Mouse (Mus musculus): ENCODE data around the gene Slc50a1. TPM values are rescaled to one million over a fixed set of nuclear protein-coding genes. Genes with fewer than 3 reads are reported as not detected.
A peak's percentile ranks its signal among the peaks of the same experiment; 100 is the strongest.

The Slc50a1 gene
- 55.1 and 64.1 TPM in 2 replicates for polyA plus RNA-seq (2014; fragmentation: Nextera tagmentation; extraction: Ambion mirVana)

DNA sequence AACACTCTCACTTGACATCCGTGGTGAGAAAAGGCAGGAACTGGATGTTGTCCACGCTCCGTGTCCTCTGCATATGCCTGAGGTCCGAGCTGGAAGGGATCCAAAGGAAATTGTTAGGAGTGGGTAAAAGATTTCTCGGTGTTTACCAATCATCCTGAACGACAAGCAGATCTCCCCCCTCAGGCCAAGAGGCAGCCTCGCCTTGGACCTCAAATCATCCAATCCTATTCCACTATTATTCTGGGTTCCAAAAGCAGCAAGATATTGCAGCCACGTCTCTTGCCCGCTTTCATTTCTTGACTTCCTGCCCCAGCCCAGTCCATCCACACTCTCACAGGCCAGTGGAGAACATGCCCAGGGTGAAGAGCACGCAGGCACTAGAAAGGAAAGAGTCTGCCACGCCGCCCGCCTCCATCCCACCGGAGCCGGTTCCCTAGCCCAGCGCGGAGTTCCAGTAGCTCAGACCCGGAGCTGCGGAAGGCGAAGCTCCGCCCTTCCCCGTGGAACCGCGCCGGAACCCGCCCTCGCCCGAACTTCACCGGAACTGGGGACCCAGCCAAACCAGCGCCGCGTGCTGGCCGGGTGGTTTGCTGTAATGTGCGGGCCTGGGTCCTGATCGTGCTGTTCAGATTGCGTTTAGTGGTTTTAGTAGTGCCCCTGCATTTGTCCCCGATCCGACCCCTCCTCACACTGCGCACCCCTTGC is at the start of gene Slc50a1:
TSS of gene Slc50a1 (minus strand) at position 520 of the 705 bp plus-strand sequence.
- H3K36me3 ChIP-seq (ENCODE audit: control insufficient read depth, insufficient read depth, low read length), result peaks cover 28% of the 10 kb centered on the region
- peak within 1 kb of the TSS; percentile 86 for H3K27ac ChIP-seq (ENCODE audit: low read depth, low read length)
- 3% methylated on average over 39 of the region's 39 CpGs for WGBS
- peak; percentile 58 for ATAC-seq (ENCODE audit: low FRiP score, low TSS enrichment)
- peak within 1 kb of the TSS; percentile 53 for H3K4me3 ChIP-seq (ENCODE audit: low read length)
- H3K9ac ChIP-seq (ENCODE audit: low read depth, low read length), result peak within 1 kb of the TSS; percentile 76
- H3K4me2 ChIP-seq (replicated peaks; ENCODE audit: low read depth, low read length), result peak within 1 kb of the TSS; percentile 78
- H3K4me1 ChIP-seq (ENCODE audit: control insufficient read depth, insufficient read depth, low read length), result peaks cover 30% of the 10 kb centered on the region
- H3K9me3 ChIP-seq (ENCODE audit: control insufficient read depth, low read length), result no peaks in the 10 kb centered on the region
- no peaks in the 10 kb centered on the region for H3K27me3 ChIP-seq (ENCODE audit: control insufficient read depth, insufficient read depth, low read length)

DNA sequence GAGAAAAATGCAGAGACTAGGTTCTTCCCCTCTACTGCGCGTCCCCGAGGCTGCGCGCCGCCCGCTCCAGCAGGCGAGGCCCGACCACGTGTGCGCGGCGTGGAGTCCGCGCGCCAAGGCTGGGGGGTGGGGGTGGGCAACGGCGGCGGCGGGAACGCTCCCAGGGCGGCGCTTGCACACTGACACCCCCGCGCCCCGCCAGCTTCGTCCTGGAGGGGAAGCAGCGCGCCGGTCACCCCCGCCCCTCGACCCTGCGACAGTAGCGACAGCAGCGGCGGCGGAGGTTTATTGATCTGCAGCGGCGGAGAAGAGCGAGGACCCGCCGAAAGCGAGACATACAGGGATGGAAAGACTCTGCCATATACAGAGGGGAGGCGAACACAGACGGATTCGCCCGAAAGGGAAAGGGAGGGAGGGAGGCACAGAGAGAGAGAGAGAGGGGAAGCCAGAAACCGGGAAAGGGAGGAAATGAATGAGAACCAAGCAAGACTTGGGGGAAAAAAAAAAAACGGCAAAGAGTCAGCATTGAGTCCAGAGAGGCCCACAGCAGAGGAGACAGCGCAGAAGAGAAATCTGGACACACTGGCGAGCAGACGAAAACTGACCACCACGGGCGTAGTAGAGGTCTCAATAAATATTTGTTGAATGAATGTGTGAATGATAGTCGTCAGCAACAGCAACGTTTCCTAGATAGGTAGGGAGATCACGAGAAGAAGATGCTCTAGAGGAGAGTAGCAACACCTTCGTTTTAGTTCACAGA is 49.4 kb upstream of the Slc50a1 start:
- ATAC-seq (ENCODE audit: low FRiP score, low TSS enrichment), result no peak
- Histone ChIP-seq H3K36me3 (ENCODE audit: control insufficient read depth, insufficient read depth, low read length) (no peaks in the 10 kb centered on the region), H3K4me2 (replicated peaks; ENCODE audit: low read depth, low read length) (peak overlapping the region; percentile 97), H3K9ac (ENCODE audit: low read depth, low read length) (peak overlapping the region; percentile 51), H3K4me1 (ENCODE audit: control insufficient read depth, insufficient read depth, low read length) (peaks cover 61% of the 10 kb centered on the region), H3K27me3 (ENCODE audit: control insufficient read depth, insufficient read depth, low read length) (peaks cover 35% of the 10 kb centered on the region), H3K27ac (ENCODE audit: low read depth, low read length) (no peak overlapping the region), H3K9me3 (ENCODE audit: control insufficient read depth, low read length) (no peaks in the 10 kb centered on the region), H3K4me3 (ENCODE audit: low read length) (peak overlapping the region; percentile 64)
- 2% methylated on average over 54 of the region's 58 CpGs for WGBS

DNA sequence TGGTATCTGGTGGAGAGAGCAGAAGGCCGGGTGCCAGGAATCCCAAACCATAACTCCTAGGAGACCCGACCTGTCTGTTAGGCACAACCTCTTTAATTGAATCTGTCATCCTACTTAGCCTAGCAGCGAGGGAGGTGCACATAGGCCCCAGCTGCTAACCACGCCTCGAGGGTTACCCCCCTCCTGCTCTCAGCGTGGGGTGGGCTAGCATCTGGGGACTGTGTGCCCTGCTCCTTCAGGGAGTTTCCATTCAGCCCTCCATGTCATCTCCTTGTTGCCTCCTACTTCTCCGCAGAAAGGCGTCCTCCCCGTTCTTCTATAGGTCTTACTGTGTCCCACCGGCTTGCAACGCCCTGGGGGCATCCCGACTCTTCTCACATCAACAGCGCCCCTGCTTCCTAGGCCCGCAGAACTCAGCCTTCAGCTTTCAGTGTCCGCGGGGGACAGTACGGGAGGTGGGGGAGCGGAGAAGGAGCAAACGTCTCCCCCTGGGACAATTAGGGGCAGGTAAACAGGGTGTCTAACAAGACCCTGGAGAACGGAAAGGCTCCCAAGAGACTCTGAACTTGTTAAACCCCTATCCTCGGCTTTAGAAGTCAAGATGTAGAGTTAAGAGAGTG is 48.7 kb upstream of the Slc50a1 start:
- Histone ChIP-seq H3K4me3 (ENCODE audit: low read length) (peak overlapping the region; percentile 64), H3K36me3 (ENCODE audit: control insufficient read depth, insufficient read depth, low read length) (no peaks in the 10 kb centered on the region), H3K4me1 (ENCODE audit: control insufficient read depth, insufficient read depth, low read length) (peaks cover 62% of the 10 kb centered on the region), H3K27ac (ENCODE audit: low read depth, low read length) (no peak overlapping the region), H3K27me3 (ENCODE audit: control insufficient read depth, insufficient read depth, low read length) (peaks cover 35% of the 10 kb centered on the region), H3K4me2 (replicated peaks; ENCODE audit: low read depth, low read length) (peak overlapping the region; percentile 97), H3K9me3 (ENCODE audit: control insufficient read depth, low read length) (no peaks in the 10 kb centered on the region), H3K9ac (ENCODE audit: low read depth, low read length) (peak overlapping the region; percentile 51)
- ATAC-seq (ENCODE audit: low FRiP score, low TSS enrichment), result no peak
- WGBS, result 17% methylated on average over 21 of the region's 21 CpGs

DNA sequence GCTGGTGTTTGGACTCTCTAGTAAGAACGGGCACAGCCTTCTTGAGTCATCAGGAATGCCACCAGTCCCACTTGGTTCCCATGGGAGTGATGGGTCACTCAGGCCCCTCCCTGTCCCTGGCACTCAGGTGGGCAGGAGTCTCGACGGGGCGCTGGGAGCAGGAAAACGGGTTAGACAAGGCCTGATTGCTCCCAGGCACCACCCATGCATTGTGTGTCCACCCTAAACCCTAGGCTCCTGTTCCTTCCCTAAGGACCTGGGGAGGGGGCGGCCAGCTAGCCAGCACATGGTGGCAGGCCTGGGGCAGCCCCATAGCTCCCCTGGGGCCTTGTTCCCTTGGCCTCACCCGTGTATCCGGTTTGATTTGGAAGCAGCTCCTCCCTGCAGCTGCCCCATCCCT is 47.9 kb upstream of the Slc50a1 start:
- no peak overlapping the region for H3K9ac ChIP-seq (ENCODE audit: low read depth, low read length)
- no peak overlapping the region for H3K27ac ChIP-seq (ENCODE audit: low read depth, low read length)

DNA sequence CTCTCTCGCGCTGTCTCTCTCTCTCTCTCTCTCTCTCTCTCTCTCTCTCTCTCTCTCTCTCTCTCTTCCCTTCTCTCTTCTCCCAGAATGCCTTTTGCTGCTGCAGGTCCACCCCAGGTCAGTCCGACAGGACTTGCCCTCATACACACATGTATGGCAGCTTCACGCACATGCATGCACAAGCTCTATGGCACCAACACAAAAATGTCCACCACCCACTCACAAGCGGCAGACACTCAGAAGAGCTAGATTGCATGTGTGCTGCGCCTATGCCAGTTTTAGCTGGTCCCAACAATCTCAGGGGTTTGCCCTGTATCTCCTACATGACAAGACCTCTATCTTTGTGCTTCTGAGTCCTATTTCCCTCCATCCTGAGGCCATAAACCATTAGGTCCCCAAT is 46.9 kb upstream of the Slc50a1 start:
- H3K9me3 ChIP-seq (ENCODE audit: control insufficient read depth, low read length), result no peaks in the 10 kb centered on the region
- no peaks in the 10 kb centered on the region for H3K36me3 ChIP-seq (ENCODE audit: control insufficient read depth, insufficient read depth, low read length)
- H3K4me2 ChIP-seq (replicated peaks; ENCODE audit: low read depth, low read length), result no peak overlapping the region
- no peak overlapping the region for H3K9ac ChIP-seq (ENCODE audit: low read depth, low read length)
- H3K4me1 ChIP-seq (ENCODE audit: control insufficient read depth, insufficient read depth, low read length), result peaks cover 59% of the 10 kb centered on the region
- no peak overlapping the region for H3K4me3 ChIP-seq (ENCODE audit: low read length)
- WGBS, result 64% methylated on average over 6 of the region's 6 CpGs
- ATAC-seq (ENCODE audit: low FRiP score, low TSS enrichment), result no peak
- H3K27me3 ChIP-seq (ENCODE audit: control insufficient read depth, insufficient read depth, low read length), result peaks cover 32% of the 10 kb centered on the region
- H3K27ac ChIP-seq (ENCODE audit: low read depth, low read length), result no peak overlapping the region

More for the DNA sequence above, 47.9 kb upstream of the Slc50a1 start:
- no peaks in the 10 kb centered on the region for H3K36me3 ChIP-seq (ENCODE audit: control insufficient read depth, insufficient read depth, low read length)
- WGBS, result 75% methylated on average over 8 of the region's 8 CpGs
- no peaks in the 10 kb centered on the region for H3K9me3 ChIP-seq (ENCODE audit: control insufficient read depth, low read length)
- peaks cover 35% of the 10 kb centered on the region for H3K27me3 ChIP-seq (ENCODE audit: control insufficient read depth, insufficient read depth, low read length)
- no peak for ATAC-seq (ENCODE audit: low FRiP score, low TSS enrichment)
- no peak overlapping the region for H3K4me2 ChIP-seq (replicated peaks; ENCODE audit: low read depth, low read length)
- H3K4me3 ChIP-seq (ENCODE audit: low read length), result no peak overlapping the region
- H3K4me1 ChIP-seq (ENCODE audit: control insufficient read depth, insufficient read depth, low read length), result peaks cover 62% of the 10 kb centered on the region

DNA sequence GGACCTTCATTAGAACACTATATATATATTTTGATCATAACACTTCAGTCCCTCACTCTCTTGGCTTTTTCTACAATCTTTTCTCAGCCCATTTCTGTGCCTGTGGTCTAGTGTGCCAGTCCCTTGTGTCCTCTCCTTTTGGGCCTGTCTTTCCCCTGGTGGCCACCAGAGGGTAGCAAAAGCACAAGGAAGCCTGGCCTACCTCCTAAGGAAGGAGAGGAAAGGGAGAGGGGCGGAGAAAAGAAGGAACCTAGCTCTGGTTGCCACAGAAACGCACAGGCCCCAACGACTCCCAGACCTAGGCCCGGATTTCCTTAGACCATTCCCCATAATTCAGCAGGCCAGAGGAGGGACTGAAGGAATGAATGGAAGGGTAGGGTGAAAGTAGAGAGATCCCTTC is 46.5 kb upstream of the Slc50a1 start:
- peaks cover 56% of the 10 kb centered on the region for H3K4me1 ChIP-seq (ENCODE audit: control insufficient read depth, insufficient read depth, low read length)
- no peak overlapping the region for H3K27ac ChIP-seq (ENCODE audit: low read depth, low read length)
- no peaks in the 10 kb centered on the region for H3K9me3 ChIP-seq (ENCODE audit: control insufficient read depth, low read length)
- ATAC-seq (ENCODE audit: low FRiP score, low TSS enrichment), result peak; percentile 40; the same call in 1 of the 2 replicates
- 0% methylated on average over 4 of the region's 4 CpGs for WGBS
- H3K4me2 ChIP-seq (replicated peaks; ENCODE audit: low read depth, low read length), result peak overlapping the region; percentile 61; the same call in 1 of the 2 replicates
- peaks cover 32% of the 10 kb centered on the region for H3K27me3 ChIP-seq (ENCODE audit: control insufficient read depth, insufficient read depth, low read length)
- H3K4me3 ChIP-seq (ENCODE audit: low read length), result no peak overlapping the region
- H3K36me3 ChIP-seq (ENCODE audit: control insufficient read depth, insufficient read depth, low read length), result no peaks in the 10 kb centered on the region
- H3K9ac ChIP-seq (ENCODE audit: low read depth, low read length), result no peak overlapping the region

DNA sequence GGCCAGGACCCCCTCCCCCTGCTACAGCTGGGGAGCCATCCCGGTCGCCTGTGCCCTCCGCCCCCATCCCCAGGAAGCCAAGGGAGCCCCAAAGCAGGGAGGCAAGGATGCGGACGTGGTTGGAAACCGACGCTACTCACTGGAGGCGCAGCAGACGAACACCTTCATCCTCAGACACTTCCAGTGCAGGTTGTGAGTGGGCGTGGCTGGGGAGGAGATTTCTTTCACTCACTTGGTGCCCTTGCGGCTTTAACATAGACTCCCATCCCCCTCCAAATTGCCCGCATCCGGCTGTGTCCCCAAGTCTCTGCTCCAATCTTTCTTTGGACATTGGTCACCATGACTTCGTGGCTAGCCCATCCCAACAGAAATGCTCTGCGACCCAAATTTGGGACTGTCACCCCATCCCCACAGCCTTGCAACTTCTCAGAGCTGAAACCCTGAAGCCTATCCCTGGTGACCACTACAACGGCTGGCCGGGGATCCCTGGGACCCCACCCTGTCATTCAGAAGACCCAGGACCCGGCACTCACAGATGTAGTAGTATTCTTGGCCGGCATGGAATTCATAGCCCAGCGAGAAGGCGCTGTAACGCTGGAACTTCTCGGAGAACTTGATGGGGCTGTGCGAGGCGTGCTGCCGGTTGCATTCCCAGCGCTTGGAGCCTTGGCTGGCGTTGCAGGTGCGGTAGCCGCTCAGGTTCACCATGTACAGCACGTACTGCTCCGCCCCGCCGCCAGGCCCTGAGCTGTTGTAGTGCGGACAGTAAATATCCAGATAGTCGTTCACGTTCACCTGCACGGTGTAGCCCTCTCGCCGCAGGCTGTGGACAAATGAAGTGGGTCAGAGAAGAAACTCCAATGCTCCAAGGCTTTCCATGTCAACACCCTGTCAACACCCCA is 45.8 kb upstream of the Slc50a1 start:
- peak; percentile 12; the same call in 1 of the 2 replicates for ATAC-seq (ENCODE audit: low FRiP score, low TSS enrichment)
- no peaks in the 10 kb centered on the region for H3K36me3 ChIP-seq (ENCODE audit: control insufficient read depth, insufficient read depth, low read length)
- WGBS, result 16% methylated on average over 40 of the region's 40 CpGs
- peak overlapping the region; percentile 33 for H3K4me3 ChIP-seq (ENCODE audit: low read length)
- H3K4me1 ChIP-seq (ENCODE audit: control insufficient read depth, insufficient read depth, low read length), result peaks cover 49% of the 10 kb centered on the region
- peaks cover 28% of the 10 kb centered on the region for H3K27me3 ChIP-seq (ENCODE audit: control insufficient read depth, insufficient read depth, low read length)
- no peaks in the 10 kb centered on the region for H3K9me3 ChIP-seq (ENCODE audit: control insufficient read depth, low read length)
- H3K4me2 ChIP-seq (replicated peaks; ENCODE audit: low read depth, low read length), result peak overlapping the region; percentile 61
- H3K9ac ChIP-seq (ENCODE audit: low read depth, low read length), result peak overlapping the region; percentile 29; the same call in 1 of the 2 replicates
- H3K27ac ChIP-seq (ENCODE audit: low read depth, low read length), result no peak overlapping the region

DNA sequence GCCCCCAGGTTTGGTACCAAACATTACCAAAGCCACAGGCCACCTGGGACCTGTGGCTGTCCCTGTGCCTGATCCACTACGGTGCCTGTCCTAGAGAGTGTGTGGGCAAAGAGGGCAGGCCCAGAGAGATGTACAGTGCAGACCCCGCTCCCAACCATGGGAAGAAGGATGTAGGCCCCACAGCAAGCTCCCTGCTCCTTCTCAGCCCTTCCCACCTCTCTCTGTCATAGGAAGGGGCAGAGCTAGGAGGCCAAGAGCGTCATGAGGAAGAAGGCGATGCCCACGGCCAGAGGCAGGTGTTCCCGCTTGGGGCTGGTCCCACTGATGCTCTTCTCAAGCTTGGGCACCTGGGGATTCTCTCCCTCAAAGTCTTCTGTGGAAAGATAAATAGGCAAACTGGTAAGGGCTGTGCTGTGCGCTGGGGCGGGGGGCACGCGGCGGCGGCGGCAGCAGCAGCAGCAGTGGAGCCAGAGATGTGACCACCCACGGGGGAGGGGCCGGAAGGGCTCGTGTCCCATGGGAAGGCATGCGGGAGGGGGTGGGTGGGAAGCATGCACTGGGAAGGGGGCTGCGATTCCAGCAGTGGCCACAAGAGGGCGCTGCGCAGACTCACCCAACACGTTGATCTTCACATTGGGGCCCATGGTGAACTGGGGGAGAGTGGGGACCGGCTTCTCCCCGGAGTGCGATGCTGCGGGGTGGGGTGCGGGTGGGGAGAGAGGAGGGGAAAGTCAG is 45.0 kb upstream of the Slc50a1 start:
- ATAC-seq (ENCODE audit: low FRiP score, low TSS enrichment), result peak; percentile 24
- Histone ChIP-seq H3K27me3 (ENCODE audit: control insufficient read depth, insufficient read depth, low read length) (peaks cover 23% of the 10 kb centered on the region), H3K4me3 (ENCODE audit: low read length) (peak overlapping the region; percentile 33), H3K4me1 (ENCODE audit: control insufficient read depth, insufficient read depth, low read length) (peaks cover 43% of the 10 kb centered on the region), H3K9ac (ENCODE audit: low read depth, low read length) (peak overlapping the region; percentile 60), H3K9me3 (ENCODE audit: control insufficient read depth, low read length) (no peaks in the 10 kb centered on the region), H3K27ac (ENCODE audit: low read depth, low read length) (no peak overlapping the region), H3K36me3 (ENCODE audit: control insufficient read depth, insufficient read depth, low read length) (no peaks in the 10 kb centered on the region), H3K4me2 (replicated peaks; ENCODE audit: low read depth, low read length) (peak overlapping the region; percentile 61)
- 9% methylated on average over 21 of the region's 26 CpGs for WGBS
